Mouse (Mus musculus): ENCODE measurements around the gene Unc45b. TPM values are rescaled to one million over a fixed set of nuclear protein-coding genes. Genes with fewer than 3 reads are reported as not detected.

The Unc45b gene
- 4.0 and 5.0 TPM in 2 replicates for polyA plus RNA-seq (2012; rRNA removed)

DNA sequence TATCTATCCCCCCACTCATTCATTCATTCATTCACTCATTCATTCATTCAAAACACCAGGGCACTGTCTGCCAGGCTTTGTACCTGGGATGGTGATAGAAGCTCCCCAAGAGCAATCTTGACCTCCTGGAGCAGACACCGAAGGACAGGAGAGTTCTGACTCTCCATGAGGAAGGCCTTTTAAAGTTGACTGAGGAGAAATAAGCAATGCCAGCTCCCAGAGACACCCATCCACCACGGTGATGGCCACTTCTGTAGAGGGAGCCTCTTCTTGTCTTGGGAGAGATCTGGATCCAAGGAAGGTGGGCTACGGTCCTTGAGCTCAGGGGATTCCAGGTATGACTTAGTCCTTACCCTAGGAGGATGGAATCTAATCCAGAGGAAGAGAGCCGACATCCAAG is at the start of gene Unc45b:
Unc45b (plus strand) TSS at position 301 of the 400 bp plus-strand sequence.
- DNase-seq (ENCODE audit: low read depth) = no peak

DNA sequence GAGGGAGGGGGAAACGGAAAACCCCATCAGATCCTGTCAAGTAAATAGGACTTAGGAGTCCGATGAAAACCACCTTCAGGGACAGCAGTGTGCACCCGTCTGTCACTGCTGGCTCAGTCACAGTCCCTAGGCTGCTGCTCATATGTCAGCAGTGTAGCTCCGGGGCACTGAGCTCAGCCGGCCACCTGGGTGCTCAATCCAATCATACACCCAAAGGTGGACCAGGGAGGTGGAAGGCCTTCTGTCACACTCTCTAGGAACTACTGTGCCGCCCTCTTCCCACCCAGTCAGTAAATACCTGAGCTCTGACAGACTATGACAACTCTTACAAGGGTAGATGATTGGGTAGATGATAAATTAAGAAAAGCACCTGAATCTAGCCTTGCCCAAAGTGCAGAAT is 49.6 kb upstream of the Unc45b start:
- no peak for DNase-seq (ENCODE audit: low read depth)

DNA sequence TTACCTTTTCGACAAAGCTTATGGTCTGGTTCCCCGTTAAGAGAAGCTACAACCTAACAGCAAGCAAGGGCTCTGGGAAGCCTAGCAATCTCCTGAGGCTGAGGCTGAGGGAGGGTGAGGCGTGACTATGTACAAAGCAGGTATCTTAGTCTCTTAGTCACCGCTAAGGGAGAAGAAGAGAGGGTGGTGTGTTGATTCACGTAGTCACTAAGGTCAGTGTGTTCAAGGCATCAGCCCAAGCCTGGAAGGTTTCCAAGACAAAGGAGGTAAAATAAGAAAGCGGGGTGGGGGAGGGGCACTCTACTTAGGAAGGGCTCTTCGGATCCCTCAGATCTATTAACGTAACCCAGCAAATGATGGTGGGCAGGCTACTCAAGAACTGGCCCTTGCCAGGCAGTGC is 48.8 kb upstream of the Unc45b start:
- DNase-seq (ENCODE audit: low read depth) = no peak

DNA sequence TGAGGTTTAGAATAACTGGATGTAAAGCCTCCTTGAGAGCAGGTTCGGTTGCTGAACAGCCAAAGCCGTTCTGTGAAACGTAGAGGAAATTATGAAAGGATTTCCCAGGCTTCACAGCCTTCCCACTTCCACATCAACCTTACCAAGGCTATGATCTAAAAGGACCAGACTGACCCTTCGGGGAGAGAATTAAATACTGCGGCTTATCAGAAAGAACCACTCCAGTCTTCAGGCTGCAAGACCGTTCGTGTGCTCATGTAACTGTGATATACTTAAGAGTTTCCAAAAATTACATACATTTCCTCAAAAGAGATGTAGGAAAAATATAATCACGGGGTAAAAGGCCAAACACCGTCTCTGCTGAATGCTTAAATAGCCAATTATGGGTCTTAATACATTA is 47.7 kb upstream of the Unc45b start:
- DNase-seq (ENCODE audit: low read depth) = no peak

DNA sequence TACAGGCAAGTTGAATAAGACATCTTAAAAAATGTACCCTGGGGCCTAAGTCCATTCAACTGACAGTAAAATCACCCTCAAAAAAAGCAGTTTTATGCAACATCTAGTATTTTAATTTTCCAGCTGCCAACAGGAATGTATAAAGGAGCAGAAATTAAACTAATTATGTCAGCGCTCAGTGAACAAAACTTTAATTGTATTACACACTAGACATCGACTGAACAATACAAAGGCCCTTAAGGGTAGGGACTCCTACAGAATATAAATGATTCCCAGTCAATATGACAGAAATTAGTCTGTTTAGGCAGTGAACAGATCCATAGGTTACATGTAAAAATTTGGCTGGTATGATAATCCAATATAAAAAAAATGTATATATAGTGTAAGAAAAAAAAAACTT is 47.3 kb upstream of the Unc45b start:
- DNase-seq (ENCODE audit: low read depth) = no peak

DNA sequence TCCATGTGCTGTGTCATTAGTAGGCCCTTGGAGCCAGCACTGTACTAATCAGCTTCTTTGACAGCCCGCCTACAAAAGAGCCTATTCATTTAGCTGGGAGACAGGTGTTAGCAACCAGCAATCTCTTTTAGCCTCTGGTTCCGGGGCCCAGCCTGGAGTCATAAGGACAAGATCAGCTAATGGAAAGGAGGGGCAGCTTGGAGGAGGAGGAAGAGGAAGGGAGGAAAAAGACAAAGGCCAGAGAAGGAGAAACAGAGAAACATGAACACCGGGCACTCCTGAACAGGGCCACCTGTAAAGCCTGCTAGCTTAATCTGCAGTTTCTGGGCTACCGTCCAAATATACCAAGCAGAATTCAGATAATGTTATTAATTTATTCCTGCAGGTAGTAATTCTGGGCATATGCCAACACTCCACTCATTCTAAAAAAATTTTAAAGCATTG is 46.8 kb upstream of the Unc45b start:
- no peak for DNase-seq (ENCODE audit: low read depth)

DNA sequence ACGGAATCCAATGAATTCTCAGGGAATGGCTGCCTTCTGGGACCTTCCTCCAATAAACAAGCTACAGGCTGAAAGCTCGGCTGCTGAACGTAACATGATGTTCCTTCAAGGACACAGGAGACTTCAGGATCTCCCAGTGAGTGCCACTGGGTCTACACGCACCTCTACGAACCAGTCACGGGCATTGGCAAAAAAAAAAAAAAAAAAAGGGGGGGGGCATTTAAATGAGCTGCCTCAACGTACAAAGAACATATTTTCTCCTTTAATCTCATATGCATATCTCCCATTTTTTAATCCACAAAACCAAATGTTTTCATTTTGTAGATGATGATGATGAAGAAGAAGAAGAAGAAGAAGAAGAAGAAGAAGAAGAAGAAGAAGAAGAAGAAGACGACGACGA is 44.4 kb upstream of the Unc45b start:
- DNase-seq (ENCODE audit: low read depth) = no peak

DNA sequence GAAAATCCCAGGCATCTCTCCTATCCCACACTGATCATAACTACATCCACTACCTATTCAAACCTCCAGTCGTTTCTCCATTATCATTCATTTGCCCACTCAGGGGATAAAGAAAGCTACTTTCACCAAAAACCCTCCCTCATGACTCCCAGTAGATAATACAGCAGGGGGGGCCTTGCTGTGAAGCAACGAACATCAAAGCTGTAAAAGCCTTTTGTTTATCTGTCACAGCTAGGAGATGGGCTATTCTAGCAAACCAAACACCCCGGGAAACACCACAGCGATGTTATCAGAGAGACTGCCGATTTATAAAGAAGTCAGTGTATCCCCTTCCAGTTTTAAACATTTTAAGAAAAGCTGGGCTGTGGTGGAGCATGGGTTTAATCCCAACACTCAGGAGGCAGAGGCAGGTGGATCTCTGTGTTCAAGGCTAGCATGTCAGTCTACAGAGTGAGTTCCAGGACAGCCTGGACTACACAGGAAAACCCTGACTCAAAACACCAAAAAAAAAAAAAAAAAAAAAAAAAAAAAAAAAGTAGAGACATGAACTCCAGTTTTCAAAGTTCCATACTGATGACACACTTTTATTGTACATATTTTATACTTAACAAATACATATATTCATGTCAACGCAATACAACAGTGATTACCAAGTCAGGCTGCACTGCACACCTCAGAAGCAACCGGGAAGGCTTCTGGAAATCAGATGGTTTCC is 43.3 kb upstream of the Unc45b start:
- DNase-seq (ENCODE audit: low read depth) = no peak

DNA sequence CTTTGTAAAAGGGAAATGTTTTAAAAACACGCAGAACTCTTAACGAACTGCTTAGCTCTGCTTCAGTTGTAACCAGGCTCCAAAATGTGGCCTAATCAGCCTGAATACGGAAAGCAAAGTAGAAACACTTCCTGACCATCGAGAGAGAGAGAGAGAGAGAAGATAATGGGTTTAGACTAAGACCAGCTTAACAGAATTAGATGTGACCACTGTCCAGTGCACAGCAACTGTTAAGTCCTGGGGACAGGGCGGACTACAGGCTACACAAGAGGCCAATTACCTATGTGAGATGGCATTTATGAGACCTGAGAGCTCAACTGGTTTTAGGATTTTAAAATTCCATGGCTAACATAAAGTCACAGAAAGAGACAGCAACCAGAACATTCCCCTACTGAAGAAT is 42.4 kb upstream of the Unc45b start:
- DNase-seq (ENCODE audit: low read depth) = no peak

DNA sequence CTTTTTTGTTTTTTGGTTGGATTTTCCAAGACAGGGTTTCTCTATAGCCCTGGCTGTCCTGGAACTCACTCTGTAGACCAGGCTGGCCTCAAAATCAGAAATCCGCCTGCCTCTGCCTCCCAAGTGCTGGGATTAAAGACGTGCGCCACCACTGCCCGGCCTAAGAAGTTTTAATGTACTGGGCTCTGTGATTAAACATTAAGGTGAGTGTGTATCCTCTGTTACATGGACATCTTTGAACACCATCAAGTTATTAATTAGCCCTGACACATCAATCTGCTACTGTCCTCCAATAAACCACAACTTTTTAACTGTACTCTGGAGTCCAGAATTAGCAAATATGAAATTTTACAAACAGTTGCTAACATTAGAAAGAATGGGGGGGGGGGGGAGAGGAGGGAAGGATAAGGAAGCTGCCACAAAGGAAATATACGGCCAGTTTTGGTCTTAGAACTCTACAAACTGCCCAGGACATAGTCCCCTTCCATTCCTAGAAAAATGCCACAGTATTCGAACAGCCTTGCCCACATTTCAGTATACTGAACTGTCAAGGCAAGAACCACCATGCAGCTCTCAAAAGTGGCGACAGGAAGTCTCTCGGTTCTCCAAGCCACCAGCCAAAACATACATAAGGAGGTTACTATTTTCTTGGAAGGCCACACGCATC is 40.7 kb upstream of the Unc45b start:
- no peak for DNase-seq (ENCODE audit: low read depth)

DNA sequence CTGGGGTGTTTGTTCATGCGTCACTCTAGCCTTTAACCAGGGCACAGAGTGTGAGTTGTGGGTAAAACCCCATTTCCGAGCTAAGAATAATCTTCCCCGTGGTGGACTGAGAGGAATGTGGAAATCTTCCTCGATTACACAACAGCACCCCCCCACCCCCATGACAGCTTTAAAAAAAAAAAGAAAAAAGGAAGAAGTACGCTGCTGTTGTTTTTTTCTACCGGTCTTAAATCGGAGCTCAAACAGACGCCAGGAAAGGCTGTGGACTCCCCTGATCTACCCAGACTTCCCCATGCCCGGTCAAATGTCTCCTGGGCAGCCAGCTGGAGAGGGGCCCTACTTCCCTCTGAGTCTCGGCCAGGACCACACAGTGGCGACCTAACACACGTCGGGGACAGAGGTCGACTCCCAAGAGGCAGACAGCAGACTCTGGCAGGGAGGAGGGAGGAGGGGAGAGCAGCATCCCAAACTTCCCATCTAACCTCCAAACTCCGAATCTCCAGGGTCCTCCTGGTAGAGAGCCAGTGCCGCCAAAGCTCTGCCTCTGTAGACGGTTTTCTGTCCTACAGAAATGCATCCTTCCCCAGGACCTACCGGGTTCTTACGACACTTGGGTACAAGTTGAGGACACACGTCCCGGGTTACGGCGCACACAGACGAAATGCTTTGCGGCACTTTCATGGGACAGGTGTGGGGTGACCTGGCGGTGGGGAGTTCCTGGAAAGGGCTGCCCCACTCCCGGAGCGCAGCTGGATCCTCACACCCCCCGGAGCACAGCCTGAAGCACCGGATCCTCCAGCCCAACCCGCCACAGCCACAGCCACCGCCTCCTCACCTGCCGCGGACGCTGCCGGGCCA is 39.9 kb upstream of the Unc45b start:
- no peak for DNase-seq (ENCODE audit: low read depth)

DNA sequence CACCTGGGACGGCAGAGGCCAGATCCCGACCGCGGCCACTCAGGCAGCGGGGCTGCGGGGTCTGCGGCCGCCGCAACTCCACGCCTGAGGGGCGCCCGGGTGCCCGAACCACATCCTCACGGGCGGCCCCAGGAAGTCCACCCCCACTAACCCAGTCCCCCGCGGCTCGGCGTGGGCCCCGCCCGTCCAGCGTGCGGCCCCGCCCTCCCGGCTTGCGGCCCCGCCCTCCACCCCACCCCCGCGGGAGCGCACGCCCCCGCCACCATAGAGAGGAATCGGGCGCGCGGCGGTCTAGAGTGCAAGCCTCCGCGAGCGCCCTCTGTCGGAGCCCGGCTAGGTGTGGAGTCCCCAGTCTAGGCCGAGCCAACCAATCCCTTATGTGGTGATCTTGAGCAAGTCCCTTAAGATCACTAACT is 39.3 kb upstream of the Unc45b start, which contains the start of gene Rffl:
Rffl (minus strand) TSS at position 180 of the 416 bp plus-strand sequence.
- no peak for DNase-seq (ENCODE audit: low read depth)

DNA sequence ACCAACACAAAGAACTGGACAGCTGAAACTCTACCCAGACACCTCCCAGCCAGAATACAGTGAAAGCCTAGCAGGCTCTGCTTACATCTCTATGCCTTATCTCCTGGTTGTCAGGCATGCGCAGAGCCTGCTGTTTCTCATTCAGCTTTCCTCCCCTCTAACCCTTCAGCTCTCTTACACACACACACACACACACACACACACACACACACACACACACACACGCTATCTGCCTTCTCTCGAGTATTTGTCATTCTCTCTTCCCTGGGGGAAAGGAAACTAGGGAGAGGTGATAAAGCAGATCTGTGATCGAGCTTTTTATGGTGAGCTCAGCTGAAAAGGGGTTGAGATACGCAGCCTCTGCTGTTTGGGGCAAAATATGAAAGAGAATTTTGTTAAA is 35.4 kb upstream of the Unc45b start:
- no peak for DNase-seq (ENCODE audit: low read depth)

DNA sequence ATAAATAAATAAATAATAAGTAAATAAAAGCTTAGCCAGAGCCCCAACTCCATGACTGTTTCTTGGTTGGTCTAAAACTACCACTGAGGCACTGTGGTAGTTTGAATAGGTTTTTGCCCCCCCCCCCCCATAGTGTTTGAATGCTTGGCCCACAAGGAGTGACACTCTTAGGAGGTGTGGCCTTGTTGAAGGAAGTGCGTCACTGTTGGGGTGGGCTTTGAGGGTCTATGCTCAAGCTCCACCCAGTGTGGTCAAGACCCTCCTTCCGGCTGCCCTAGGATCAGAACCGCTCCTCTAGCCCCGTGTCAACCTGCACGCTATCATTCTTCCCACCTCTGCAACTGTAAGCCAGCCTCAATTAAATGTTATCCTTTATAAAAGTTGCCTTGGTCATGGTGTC is 34.7 kb upstream of the Unc45b start:
- no peak for DNase-seq (ENCODE audit: low read depth)

DNA sequence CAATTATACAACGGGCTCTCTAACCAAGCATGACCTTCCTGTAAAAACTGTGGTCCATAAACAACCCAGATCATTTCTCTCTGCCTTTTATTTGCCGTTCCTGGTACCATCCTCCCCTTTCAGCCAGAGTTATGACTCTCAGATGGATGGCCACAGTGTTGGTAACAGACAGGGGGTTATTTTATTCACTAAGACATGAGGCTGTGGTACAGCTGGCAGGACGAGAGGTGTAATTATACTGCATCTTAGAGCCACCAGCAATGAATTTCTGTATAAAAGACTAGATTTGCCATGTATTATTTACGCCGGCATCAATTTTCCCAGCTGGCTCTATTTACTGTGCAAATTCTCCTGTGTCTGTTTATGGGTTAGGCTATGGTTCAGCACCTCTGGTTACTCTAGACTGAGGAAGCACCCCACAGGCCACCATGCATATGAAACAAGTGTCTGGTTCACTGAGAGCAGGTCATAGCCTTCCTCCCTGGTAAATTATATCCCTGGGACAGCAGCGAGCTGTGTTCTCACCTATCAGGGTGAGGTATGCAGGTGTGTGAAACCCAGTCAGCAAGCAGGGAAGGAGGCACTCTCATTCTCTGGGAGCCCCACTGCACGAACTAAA is 32.5 kb upstream of the Unc45b start:
- no peak for DNase-seq (ENCODE audit: low read depth)

DNA sequence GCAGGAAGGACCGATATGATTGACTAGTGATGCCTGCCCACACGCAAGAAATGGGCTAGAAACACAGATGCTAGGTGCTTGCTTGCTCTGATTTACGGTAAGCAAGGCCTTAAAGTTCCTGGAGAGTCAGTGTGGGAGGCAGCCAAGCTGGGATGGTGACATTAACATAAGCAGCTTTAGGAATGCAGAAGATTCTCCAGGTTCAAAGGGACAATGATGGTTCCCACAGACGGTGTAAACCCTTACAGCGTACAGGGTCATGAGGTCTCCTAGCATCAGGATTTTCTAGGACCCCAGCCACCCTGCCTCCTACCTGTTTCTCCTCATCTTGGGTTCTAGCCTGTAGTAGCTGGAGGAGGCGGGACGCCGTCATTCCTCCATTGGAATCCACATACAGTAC is 27.2 kb upstream of the Unc45b start:
- no peak for DNase-seq (ENCODE audit: low read depth)

DNA sequence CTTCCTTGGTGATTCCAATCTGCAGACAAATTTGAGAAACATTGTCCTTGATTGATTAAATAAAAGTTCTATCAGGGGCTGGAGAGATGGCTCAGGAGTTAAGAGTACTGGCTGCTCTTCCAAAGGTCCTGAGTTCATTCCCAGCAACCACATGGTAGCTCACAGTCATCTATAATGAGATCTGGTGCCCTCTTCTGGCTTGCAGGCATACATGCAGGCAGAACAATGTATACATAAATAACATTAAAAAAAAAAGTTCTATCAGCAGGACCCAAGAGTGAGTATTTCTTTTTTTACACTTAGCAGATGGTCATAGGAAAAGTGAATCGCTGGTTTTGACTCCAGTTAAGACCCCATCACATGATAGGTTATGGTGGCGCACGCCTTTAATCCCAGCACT is 23.8 kb upstream of the Unc45b start:
- DNase-seq (ENCODE audit: low read depth) = no peak

DNA sequence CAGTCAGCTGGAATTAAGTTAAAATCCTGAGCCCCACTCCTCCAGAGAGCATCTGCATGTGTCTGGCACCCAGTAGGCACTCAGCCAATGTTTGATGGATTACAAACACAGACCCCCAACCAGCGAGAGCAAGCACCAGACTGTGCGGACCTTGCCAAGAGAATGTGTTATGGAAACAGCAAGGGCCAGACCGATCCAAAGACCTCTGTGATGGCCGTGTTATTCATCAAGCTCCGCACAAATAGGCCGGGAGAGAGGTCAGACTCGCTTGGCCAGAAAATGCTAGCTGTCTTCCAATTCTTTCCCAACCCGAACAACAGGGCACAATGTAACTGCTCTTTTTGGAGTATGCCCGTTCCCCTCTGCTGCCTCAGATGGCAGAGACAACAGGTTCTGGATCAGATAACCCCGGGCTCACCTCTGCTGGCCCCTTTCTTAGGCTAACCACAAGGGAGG is 21.8 kb upstream of the Unc45b start:
- DNase-seq (ENCODE audit: low read depth) = peak; percentile 65

DNA sequence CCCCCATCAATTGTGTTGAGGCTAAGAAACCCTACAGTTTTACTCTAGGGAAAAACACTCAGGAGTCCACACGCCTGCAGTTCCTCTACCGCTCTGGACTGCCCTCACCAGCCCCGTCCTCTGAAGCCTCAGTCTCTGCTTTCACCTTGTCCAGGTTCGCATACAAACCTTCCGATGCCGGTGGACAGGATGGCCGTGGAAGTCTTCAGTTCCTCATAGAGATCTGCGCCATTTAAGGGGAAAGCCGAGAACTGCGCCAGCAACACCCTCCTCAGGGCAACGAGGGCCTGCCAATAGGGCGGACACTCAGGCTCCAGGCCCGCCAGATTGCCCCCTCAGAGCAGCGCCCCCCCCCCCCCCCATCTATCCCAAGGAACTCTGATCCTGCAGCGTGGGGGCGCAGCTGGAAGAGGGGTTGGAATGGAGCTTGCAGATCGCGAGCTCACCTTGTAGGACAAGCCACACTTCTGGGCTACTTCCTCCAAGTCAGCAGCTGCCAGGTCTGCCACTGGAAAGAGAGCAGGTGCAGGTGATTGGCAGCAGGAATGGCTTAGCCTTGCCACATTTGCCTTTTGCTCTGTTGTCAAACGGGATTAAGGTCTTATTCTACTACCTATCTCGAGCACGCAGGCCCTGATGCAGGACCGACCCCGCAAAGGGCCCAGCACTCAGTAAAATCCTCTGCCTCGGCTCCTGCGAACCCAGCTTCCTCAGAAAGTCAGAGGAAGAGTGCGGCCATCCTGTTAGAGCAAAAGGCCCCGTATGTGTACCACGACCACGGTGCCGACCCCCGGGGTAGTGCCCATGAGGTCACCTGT is 20.6 kb upstream of the Unc45b start:
- peak; percentile 38 for DNase-seq (ENCODE audit: low read depth)

DNA sequence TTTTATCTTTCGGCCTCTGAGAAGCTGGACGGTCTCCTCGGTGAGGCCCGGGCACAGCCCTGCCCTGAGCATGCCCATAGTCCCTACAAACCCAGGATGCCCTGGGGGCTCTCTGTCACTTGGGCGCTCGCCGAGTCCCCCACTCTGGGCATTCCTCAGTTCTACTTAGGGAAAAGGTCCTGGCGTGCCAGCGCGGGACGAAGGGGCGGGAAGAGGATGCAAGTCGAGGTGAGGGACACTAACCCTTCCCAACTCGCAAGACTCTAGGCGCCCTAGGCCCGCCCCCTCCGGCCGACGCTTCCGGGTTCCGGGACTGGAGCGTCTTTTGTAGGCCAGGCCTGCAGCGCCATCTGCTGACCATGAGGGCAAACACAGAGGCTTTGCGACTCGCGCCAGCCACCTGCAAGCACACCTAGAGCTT is 20.0 kb upstream of the Unc45b start, which contains the start of gene Rad51d:
Rad51d (minus strand) TSS at position 273 of the 421 bp plus-strand sequence.
- DNase-seq (ENCODE audit: low read depth) = peak; percentile 44

DNA sequence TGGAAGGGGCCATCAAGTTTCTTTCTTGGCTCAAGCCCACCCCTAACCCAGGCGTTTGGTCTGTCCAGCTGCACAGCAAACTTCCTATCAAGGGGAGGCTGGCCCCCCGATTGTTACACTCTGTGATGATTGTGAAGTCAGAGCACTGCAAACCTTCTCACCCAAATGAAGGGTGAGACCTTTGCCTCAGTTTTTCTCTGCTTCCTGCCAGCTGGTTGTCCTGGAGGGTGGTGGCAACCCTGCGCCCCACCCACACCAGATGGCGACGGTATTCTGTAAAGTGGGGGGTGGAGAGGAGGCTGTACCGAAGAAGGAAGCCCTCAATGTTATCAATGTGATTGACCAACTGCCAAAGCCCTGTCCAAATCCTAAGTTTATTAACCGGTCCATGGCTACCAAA is 18.4 kb upstream of the Unc45b start, which contains the start of gene Fndc8:
Fndc8 (plus strand) TSS at position 189 of the 400 bp plus-strand sequence.
- no peak for DNase-seq (ENCODE audit: low read depth)
